Comparison of ENCODE assay signal across 9 mouse cellular contexts in the genomic region with DNA sequence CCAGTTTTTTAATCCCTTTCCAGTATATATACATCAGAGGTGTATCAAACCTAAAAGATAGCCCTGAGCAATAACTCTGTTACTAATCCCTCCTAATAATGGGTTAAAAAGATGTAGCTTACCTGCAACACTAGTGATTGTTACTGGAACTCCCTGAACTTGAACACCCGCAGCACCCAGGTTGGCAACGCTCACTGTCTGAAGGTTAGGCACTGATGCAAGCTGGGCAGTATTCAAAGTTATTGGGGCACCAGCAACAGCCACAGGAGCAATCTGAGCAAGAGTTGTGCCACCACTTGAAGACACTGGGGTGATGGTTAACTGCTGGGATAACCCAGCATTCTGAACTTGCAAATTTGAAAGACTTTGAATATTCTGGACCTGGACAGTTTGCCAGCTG. TPM values are rescaled to one million over a fixed set of nuclear protein-coding genes. Genes with fewer than 3 reads are reported as not detected.
DNase-seq lines count a peak whose midpoint lies in the region; ATAC-seq and TF ChIP-seq lines count a peak whose summit lies in the region.
"Had no signal": no experiment of that assay in that cellular context is flagged by ENCODE, and none has a peak within 500 bp of the region (broad histone marks: within the 10 kb centered on the region; RNA-seq: fewer than 3 reads in every experiment).

No protein-coding gene starts in this region.

- peak overlapping the region; percentile 10 for H3K4me2 ChIP-seq in lung, embryonic 14.5 days
- H3K4me2 ChIP-seq in forebrain, embryonic 11.5 days (ENCODE audit: low read depth, low read length, severe bottlenecking), result peak overlapping the region; percentile 26; the same call in 1 of the 2 replicates
- H3K4me2 ChIP-seq in hindbrain, embryonic 16.5 days (ENCODE audit: low read length), result peak overlapping the region; percentile 47
- H3K4me2 ChIP-seq in midbrain, postnatal 0 days (ENCODE audit: low read depth, low read length, poor library complexity, severe bottlenecking), result peak overlapping the region; percentile 57

- no peaks in the 10 kb centered on the region for H3K27me3 ChIP-seq in lung, embryonic 14.5 days (ENCODE audit: insufficient read depth, low read length)
- no peaks in the 10 kb centered on the region for H3K27me3 ChIP-seq in forebrain, embryonic 11.5 days (ENCODE audit: control insufficient read depth, insufficient read depth, low read length)
- no peaks in the 10 kb centered on the region for H3K27me3 ChIP-seq in hindbrain, embryonic 16.5 days (replicated peaks; ENCODE audit: control insufficient read depth, insufficient read depth, low read length)
- H3K27me3 ChIP-seq in midbrain, postnatal 0 days (ENCODE audit: insufficient read depth, low read length), result no peaks in the 10 kb centered on the region

- no peak for DNase-seq in lung, embryonic 14.5 days
- DNase-seq in lung, postnatal 10 days, result no peak
- no peak for DNase-seq in forebrain, embryonic 11.5 days (ENCODE audit: low spot score)
- DNase-seq in midbrain, postnatal 0 days (ENCODE audit: low spot score), result no peak
- DNase-seq in spleen, adult 18-20 months, result no peak
- DNase-seq in right cerebral cortex, postnatal 10 days (ENCODE audit: low spot score in 2 of 2), result no peak

- ATAC-seq in lung, embryonic 14.5 days (ENCODE audit: insufficient read depth), result no peak
- ATAC-seq in forebrain, embryonic 11.5 days (replicated peaks; ENCODE audit: low FRiP score), result no peak
- ATAC-seq in hindbrain, embryonic 16.5 days, result no peak
- ATAC-seq in midbrain, postnatal 0 days (ENCODE audit: low FRiP score), result no peak
- ATAC-seq: lung, postnatal 0 days had no signal

- H3K36me3 ChIP-seq in lung, embryonic 14.5 days (ENCODE audit: insufficient read depth), result no peaks in the 10 kb centered on the region
- H3K36me3 ChIP-seq in forebrain, embryonic 11.5 days (ENCODE audit: control insufficient read depth, insufficient read depth, low read length), result no peaks in the 10 kb centered on the region
- H3K36me3 ChIP-seq in hindbrain, embryonic 16.5 days (ENCODE audit: control insufficient read depth, insufficient read depth, low read length), result no peaks in the 10 kb centered on the region
- H3K36me3 ChIP-seq in midbrain, postnatal 0 days (ENCODE audit: insufficient read depth, low read length), result no peaks in the 10 kb centered on the region

- H3K27ac ChIP-seq in lung, embryonic 14.5 days (ENCODE audit: low read depth), result no peak overlapping the region
- no peak overlapping the region for H3K27ac ChIP-seq in forebrain, embryonic 11.5 days (ENCODE audit: low read depth, low read length)
- no peak overlapping the region for H3K27ac ChIP-seq in hindbrain, embryonic 16.5 days (ENCODE audit: low read depth, low read length)
- no peak overlapping the region for H3K27ac ChIP-seq in midbrain, postnatal 0 days (ENCODE audit: low read depth, low read length)
- H3K27ac ChIP-seq: kidney, postnatal 0 days had no signal

- H3K4me3 ChIP-seq in lung, embryonic 14.5 days (ENCODE audit: low read depth, low read length), result no peak overlapping the region
- no peak overlapping the region for H3K4me3 ChIP-seq in forebrain, embryonic 11.5 days (ENCODE audit: low read depth, low read length)
- no peak overlapping the region for H3K4me3 ChIP-seq in hindbrain, embryonic 16.5 days (ENCODE audit: low read length)
- H3K4me3 ChIP-seq in midbrain, postnatal 0 days (ENCODE audit: low read depth, low read length), result 0 out of 2 replicates have a peak overlapping the region, but pooled peaks have one; percentile 5

- H3K4me1 ChIP-seq in lung, embryonic 14.5 days (ENCODE audit: insufficient read depth), result peaks cover 8% of the 10 kb centered on the region; the same call in 1 of the 2 replicates
- H3K4me1 ChIP-seq in forebrain, embryonic 11.5 days (replicated peaks; ENCODE audit: control insufficient read depth, insufficient read depth, low read length), result peaks cover 8% of the 10 kb centered on the region; the same call in 1 of the 2 replicates
- H3K4me1 ChIP-seq in hindbrain, embryonic 16.5 days (ENCODE audit: control insufficient read depth, insufficient read depth, low read depth, low read length), result peaks cover 25% of the 10 kb centered on the region
- peaks cover 20% of the 10 kb centered on the region; the same call in 1 of the 2 replicates for H3K4me1 ChIP-seq in midbrain, postnatal 0 days (ENCODE audit: insufficient read depth, low read length)

- no peak for TF ChIP-seq CTCF in lung, embryonic 14.5 days (IDR thresholded peaks at IDR 0.05; ENCODE audit: low read depth)
- no peak for TF ChIP-seq CTCF in midbrain, postnatal 0 days (IDR thresholded peaks at IDR 0.05)

- 76% methylated on average over 2 of the region's 2 CpGs for WGBS in lung, embryonic 14.5 days
- WGBS in forebrain, embryonic 11.5 days, result 87% methylated on average over 2 of the region's 2 CpGs
- 84% methylated on average over 2 of the region's 2 CpGs for WGBS in hindbrain, embryonic 16.5 days
- WGBS in midbrain, postnatal 0 days, result 81% methylated on average over 2 of the region's 2 CpGs

- no peak overlapping the region for H3K9ac ChIP-seq in lung, embryonic 14.5 days
- no peak overlapping the region; the same call in 1 of the 2 replicates for H3K9ac ChIP-seq in forebrain, embryonic 11.5 days (ENCODE audit: low read length)
- no peak overlapping the region; the same call in 1 of the 2 replicates for H3K9ac ChIP-seq in hindbrain, embryonic 16.5 days (ENCODE audit: low read depth, low read length)
- H3K9ac ChIP-seq in midbrain, postnatal 0 days (replicated peaks; ENCODE audit: low read length, poor library complexity, severe bottlenecking), result no peak overlapping the region

- H3K9me3 ChIP-seq in lung, embryonic 14.5 days (ENCODE audit: low read depth, low read length), result no peaks in the 10 kb centered on the region
- no peaks in the 10 kb centered on the region for H3K9me3 ChIP-seq in forebrain, embryonic 11.5 days (ENCODE audit: control insufficient read depth, low read length)
- no peaks in the 10 kb centered on the region for H3K9me3 ChIP-seq in hindbrain, embryonic 16.5 days (ENCODE audit: control insufficient read depth, low read length)
- no peaks in the 10 kb centered on the region for H3K9me3 ChIP-seq in midbrain, postnatal 0 days (ENCODE audit: low read length)

RNA-seq across cellular contexts. Expression of gene Sp4, which starts 2.7 kb away (rescaled TPM):
- polyA plus RNA-seq in lung, embryonic 14.5 days (2014; fragmentation: Nextera tagmentation; extraction: Ambion mirVana), result 11.4 and 12.0 TPM in 2 replicates
- 24.6 and 26.2 TPM in 2 replicates for polyA plus RNA-seq in forebrain, embryonic 11.5 days (2014; fragmentation: Nextera tagmentation; extraction: Ambion mirVana)
- 15.0 and 19.3 TPM in 2 replicates for polyA plus RNA-seq in hindbrain, embryonic 16.5 days (2015; fragmentation: Nextera tagmentation; extraction: Ambion mirVana)
- total RNA-seq in midbrain, postnatal 0 days (2014; rRNA removed), result 50.8 and 55.2 TPM in 2 replicates
- polyA plus RNA-seq in midbrain, postnatal 0 days (2015; fragmentation: Nextera tagmentation; extraction: Ambion mirVana), result 14.3 and 17.4 TPM in 2 replicates
